Mouse (Mus musculus) urinary bladder, postnatal 4 days (tissue): Measurements from ENCODE around the gene Prkg1.
"Not testable (repeated sequence)": the region's sequence is repeated elsewhere in the genome, so short reads cannot be mapped to it uniquely, and the experiment has no call there.

Source experiments
- DNase-seq, 2 experiments: peaks; one replicate each; pipeline ENCODE4 v3.0.0; 2021 to 2022; ENCODE audit warnings: low spot score in 2 of 2

Gene Prkg1

GRCm38 (mm10) chr19:30626036-30626435 is 1138.8 kb downstream of the Prkg1 start:
- DNase-seq = no peak

DNA sequence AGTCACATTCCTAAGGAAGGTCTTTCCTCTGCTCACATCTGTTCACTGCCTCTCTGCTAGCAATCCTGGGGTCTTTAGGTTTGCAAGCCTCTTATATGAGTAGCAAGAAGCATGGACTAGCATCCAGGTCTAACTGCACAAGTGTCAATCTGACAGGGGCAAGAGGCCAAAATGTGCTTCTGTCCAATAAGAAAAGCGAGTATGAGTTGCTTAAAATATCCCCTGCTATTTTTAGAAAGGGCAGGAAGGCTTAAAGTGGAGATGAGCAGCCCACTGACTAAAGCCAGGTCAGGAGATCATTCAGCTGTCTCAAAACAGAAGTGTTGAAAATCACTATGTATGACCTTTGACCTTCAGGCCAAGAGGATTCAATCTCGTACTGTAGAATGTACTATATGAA is 1139.4 kb downstream of the Prkg1 start:
- DNase-seq = no peak

DNA sequence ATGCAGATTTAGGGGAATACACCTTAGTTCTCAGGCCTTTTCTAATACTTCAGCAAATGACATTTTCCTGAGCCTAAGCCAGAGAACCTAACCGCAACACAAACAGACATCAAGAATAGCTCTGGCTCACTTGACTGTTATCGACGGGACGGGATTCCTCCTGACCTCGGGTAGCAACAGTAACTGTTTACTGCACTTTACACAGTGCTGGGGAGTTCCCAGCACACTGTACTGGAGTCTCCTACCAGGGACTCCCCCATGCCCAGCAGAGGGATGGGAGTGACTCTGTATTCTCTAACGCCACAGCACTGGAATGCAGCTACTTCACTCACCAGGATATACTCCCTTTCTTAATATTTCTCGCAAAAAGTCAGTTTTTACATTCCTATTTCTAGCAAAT is 1141.2 kb downstream of the Prkg1 start:
- no peak for DNase-seq

DNA sequence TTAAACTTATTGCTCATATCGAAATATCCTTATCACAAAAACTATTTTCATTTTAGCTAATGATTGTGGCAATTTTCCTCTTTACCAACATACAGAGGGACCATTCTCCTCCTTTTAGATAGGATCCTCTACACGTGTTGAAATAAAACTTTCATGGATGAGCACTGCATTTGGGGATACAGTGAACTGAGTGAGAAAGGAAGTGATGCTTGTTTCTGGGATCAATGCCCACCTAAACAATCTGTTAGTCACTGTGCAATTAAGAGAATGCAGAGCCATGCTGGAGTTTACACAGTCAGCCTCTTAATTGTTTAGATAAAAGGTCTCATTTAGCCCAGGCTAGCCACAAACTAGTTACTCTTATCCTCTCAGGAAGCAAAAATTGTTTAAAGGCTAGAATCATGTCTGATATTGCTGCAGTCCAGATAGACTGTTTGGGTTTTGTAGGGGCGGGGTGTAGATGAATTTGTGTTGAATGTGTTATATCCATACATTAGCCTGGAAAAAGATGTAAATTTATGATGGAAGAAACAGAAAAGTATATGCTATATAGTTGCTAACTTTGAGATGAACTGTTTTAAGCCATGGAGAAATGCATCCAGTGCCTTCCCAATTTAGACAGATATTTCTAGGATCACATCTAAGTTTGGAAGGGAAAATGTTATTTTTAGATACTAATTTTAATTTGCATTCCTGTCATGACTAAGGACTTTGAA is 1151.5 kb downstream of the Prkg1 start:
- no peak for DNase-seq

DNA sequence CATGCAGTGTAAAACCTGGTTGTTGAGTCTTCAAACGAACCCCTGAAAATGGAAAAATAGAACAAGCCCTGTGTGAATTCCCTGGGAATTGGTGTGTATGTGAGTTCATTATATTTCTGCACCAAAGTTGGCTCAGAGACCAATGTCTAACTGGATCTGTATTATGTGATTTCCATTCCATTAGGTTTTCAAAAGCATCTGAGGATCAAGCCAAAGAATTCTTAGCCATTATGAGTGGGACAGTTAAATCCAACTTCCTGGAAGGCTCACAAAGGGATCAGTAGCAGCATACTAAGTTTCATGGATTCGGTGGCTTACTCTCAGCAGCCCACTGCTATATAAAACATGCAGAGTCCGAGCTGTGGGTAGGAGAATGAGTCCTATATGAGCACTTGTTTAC is 1178.5 kb downstream of the Prkg1 start:
- DNase-seq = no peak

DNA sequence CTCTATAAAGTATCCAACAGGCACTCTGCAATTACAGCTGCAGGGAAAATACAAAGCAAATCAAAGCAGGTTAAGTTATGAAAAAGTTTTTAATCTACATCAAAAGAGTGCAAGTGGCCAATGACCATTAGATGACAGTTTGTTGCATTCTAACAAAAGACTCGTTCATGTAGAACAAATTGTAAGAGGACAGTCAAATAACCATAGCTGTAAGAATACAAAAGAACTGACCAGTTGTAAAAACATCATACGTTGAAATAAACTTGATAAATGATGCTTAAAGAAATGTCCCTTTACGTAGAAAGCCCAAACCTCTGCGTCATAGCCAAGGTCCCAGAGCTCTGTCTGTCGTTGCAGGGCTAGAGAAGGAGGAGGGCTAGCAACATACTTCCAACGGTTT is 1200.3 kb downstream of the Prkg1 start:
- DNase-seq = no peak

DNA sequence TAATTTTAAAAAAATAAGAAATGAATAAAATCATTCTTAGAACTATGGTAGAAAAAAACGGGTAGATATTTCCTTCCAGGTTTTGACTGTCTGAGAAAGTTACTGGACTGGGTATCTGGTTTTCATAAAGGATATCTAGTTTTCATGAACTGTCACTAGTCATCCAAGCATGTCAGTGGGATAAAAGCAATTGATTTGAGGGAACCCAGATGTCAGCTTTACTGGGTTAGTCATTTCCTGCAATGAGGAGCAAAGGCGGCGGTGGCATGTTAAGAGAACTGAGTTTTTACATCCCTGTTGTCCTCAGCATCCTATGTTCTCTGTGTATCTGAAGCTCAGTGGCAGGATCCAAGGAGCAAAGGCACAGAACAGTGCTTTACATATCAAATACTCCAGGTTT is 1201.0 kb downstream of the Prkg1 start:
- no peak for DNase-seq

GRCm38 (mm10) chr19:30558024-30558423 is 1206.8 kb downstream of the Prkg1 start:
- DNase-seq = no peak

- DNase-seq = peak in 1 of 2 experiments; percentile 69
Observed at GRCm38 (mm10) chr19:30554467-30554881, 1210.4 kb downstream of the Prkg1 start.

- no peak for DNase-seq
Observed at GRCm38 (mm10) chr19:30553740-30554139, 1211.1 kb downstream of the Prkg1 start.

- DNase-seq = no peak
Observed at GRCm38 (mm10) chr19:30552260-30552659, 1212.6 kb downstream of the Prkg1 start.

- DNase-seq = no peak
Observed at GRCm38 (mm10) chr19:30549854-30550647, 1214.8 kb downstream of the Prkg1 start.

DNA sequence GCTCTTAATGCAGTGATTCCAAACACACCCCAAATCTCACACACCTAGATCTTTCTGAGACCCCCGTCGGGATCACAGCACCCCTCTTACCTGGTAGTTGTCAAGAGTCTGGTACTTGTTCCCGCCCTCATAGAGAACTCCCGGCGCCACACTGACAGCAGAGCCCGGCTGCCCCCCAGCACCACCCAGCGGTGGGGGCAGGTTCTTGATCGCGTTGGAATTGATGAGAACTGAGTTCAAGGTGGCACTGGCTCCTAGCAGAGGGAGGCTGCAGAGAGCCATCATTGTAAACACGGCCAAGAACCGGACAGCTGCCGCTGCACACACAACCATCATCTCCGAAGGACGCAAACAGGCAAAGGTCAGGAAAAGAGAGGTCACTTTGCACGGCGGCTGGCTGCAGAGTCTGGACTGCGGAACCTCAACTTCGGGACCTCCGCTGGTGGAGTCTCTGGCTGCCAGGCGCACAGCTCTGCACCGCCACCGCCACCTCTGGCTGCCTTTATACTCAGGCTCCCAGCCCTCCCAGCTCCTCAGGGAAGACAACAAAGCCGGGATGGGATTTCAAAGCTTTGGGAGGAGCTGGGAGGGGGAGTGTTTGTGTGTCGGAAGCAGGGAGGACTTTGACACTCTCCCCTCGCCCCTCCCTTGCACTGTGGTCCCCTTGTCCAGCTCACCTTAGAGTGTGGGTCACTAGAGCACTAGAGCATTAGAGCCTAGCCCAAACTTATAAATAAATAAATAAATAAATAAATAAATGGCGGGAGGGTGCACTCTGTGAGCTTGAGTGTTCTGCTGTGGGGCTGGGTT is 1215.6 kb downstream of the Prkg1 start, which contains the start of gene Dkk1:
TSS of gene Dkk1 (minus strand) at position 622 of the 810 bp plus-strand sequence.
- DNase-seq = no peak

GRCm38 (mm10) chr19:30548411-30549043 is 1216.3 kb downstream of the Prkg1 start:
- DNase-seq = no peak

- DNase-seq = not testable (repeated sequence)
Observed at GRCm38 (mm10) chr19:30539365-30539941, 1225.4 kb downstream of the Prkg1 start.

GRCm38 (mm10) chr19:30516771-30517170 is 1248.1 kb downstream of the Prkg1 start:
- no peak for DNase-seq
